Mouse (Mus musculus) myocyte (in vitro differentiated cells): ENCODE data around the gene Cd1d1. TPM values are rescaled to one million over a fixed set of nuclear protein-coding genes. Genes with fewer than 3 reads are reported as not detected.
"Not testable (repeated sequence)": the region's sequence is repeated elsewhere in the genome, so short reads cannot be mapped to it uniquely, and the experiment has no call there.

Experiments
- H3K27me3 ChIP-seq: one replicate; pipeline ENCODE4 v1.6.1; 2011; ENCODE audit not compliant: control insufficient read depth, insufficient read depth, insufficient read length
- H3K36me3 ChIP-seq: one replicate; pipeline ENCODE4 v1.6.1; 2011; ENCODE audit not compliant: control insufficient read depth, insufficient read depth
- H3K4me2 ChIP-seq: one replicate; pipeline ENCODE4 v1.6.1; 2011; ENCODE audit warnings: low read depth, control low read depth
- H3K4me3 ChIP-seq: one replicate; pipeline ENCODE4 v1.5.1; 2011; ENCODE audit warnings: mild to moderate bottlenecking, control low read depth, moderate library complexity
- H3K79me2 ChIP-seq: one replicate; pipeline ENCODE4 v1.6.1; 2011; ENCODE audit not compliant: control insufficient read depth, insufficient read depth
- H3ac ChIP-seq: one replicate; pipeline ENCODE4 v1.6.1; 2011; ENCODE audit not compliant: control insufficient read depth, insufficient read length
- CEBPB ChIP-seq: IDR thresholded peaks from 2 replicates; pipeline ENCODE4 v1.6.1; 2011; ENCODE audit warnings: mild to moderate bottlenecking, moderate library complexity; ENCODE audit not compliant: poor library complexity, insufficient read depth, severe bottlenecking
- E2F4 ChIP-seq: IDR thresholded peaks from one replicate; pipeline ENCODE4 v1.6.1; 2011; ENCODE audit warnings: mild to moderate bottlenecking, control low read depth, moderate library complexity; ENCODE audit not compliant: insufficient read depth
- MAX ChIP-seq: IDR thresholded peaks from one replicate; pipeline ENCODE4 v1.6.1; 2011; ENCODE audit warnings: low read depth, mild to moderate bottlenecking, control low read depth
- MYOD1 ChIP-seq, 3 experiments: IDR thresholded peaks; one replicate each; pipeline ENCODE4 v1.6.1; 2011; ENCODE audit warnings: control low read depth in 2 of 3, low read depth in 2 of 3, mild to moderate bottlenecking in 2 of 3, moderate library complexity in 1 of 3; ENCODE audit not compliant: insufficient read length in 2 of 3, control insufficient read depth in 1 of 3
- MYOG ChIP-seq, 3 experiments: IDR thresholded peaks; one replicate each; pipeline ENCODE4 v1.6.1; 2011; ENCODE audit warnings: control low read depth in 2 of 3, low read depth in 2 of 3, mild to moderate bottlenecking in 2 of 3; ENCODE audit not compliant: insufficient read length in 2 of 3, control insufficient read depth in 1 of 3, insufficient read depth in 1 of 3
- POLR2A ChIP-seq: IDR thresholded peaks from one replicate; pipeline ENCODE4 v1.6.1; 2011; ENCODE audit warnings: low read depth, mild to moderate bottlenecking, control low read depth, moderate library complexity; ENCODE audit not compliant: insufficient read length
- POLR2AphosphoS2 ChIP-seq: IDR thresholded peaks from one replicate; pipeline ENCODE4 v1.6.1; 2011; ENCODE audit warnings: low read depth, control low read depth; ENCODE audit not compliant: insufficient read length
- REST ChIP-seq: IDR thresholded peaks from one replicate; pipeline ENCODE4 v1.6.1; 2011; ENCODE audit warnings: mild to moderate bottlenecking, control low read depth, moderate library complexity; ENCODE audit not compliant: insufficient read depth, insufficient read length
- SRF ChIP-seq: IDR thresholded peaks from one replicate; pipeline ENCODE4 v1.6.1; 2011; ENCODE audit warnings: low read depth; ENCODE audit not compliant: control insufficient read depth, insufficient read length
- TCF12 ChIP-seq: IDR thresholded peaks from one replicate; pipeline ENCODE4 v1.6.1; 2011; ENCODE audit warnings: mild to moderate bottlenecking, control low read depth; ENCODE audit not compliant: poor library complexity, insufficient read depth, severe bottlenecking
- TCF3 ChIP-seq: IDR thresholded peaks from one replicate; pipeline ENCODE4 v1.6.1; 2011; ENCODE audit warnings: low read depth, control low read depth; ENCODE audit not compliant: insufficient read length
- USF1 ChIP-seq: IDR thresholded peaks from one replicate; pipeline ENCODE4 v1.6.1; 2011; ENCODE audit warnings: low read depth, mild to moderate bottlenecking, control low read depth, moderate library complexity
- polyA plus RNA-seq: library from polyadenylated mRNA; unstranded; fragments of >200 nt; fragmentation: generic; extraction: Trizol; gene quantifications from one replicate; pipeline ENCODE4 v1.2.1, GENCODE M21; 2012; ENCODE audit warnings: missing spikeins

Gene Cd1d1
- polyA plus RNA-seq, 1 experiment = 0.38 TPM

DNA sequence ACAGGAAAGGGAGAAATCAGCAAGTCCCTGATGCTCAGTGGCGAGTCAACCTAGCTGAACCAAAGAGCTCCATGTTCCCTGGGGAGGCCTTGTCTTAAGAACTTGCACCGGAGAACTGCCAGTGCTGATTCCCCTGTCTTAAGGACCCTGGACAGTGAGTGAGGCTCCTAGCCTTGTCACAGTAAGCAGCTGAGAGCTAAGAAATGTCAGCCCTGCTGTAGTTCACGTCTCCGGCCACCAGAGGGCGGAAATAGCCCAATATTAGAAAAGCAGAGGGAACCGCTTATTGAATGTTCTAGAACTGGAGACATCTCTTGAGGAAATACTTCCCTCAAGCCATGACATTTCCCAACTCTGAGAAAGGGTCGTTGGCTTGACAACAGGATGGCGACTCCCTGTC, 34.1 kb upstream of the Cd1d1 start:
- TF ChIP-seq MAX (no peak), MYOD1 (IDR thresholded peaks at IDR 0.05; ENCODE audit: control insufficient read depth in 1 of 3, insufficient read length in 2 of 3, low read depth in 2 of 3) (no peak), REST (no peak), TCF3 (no peak)
- Histone ChIP-seq H3K36me3 (no peaks in the 10 kb centered on the region), H3K79me2 (no peaks in the 10 kb centered on the region), H3K4me2 (no peak overlapping the region), H3K27me3 (peaks cover 14% of the 10 kb centered on the region), H3K4me3 (no peak overlapping the region), H3ac (no peak overlapping the region)

DNA sequence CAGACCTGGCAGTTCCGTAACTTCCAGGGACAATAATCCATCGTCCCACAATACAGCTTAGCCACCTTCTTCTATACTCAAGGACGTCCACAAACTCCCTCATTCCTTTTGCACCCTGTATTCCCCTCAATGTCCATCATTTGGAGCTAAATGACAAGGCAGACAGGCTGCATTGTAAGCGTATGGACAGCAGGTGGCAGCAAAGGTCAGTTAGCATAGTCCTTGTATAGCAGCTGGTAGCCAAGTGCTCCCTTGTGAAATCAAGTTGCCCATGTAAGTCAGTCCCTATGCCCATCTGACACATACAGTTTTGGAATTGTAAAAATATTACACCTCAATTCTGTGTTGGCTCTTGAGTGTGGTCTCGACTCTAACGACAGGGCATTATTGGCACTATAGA, 31.6 kb upstream of the Cd1d1 start:
- H3K4me3 ChIP-seq = no peak overlapping the region
- TF ChIP-seq TCF3 (no peak), MYOD1 (IDR thresholded peaks at IDR 0.05; ENCODE audit: control insufficient read depth in 1 of 3, insufficient read length in 2 of 3, low read depth in 2 of 3) (no peak)
- H3ac ChIP-seq = no peak overlapping the region
- peaks cover 9% of the 10 kb centered on the region for H3K27me3 ChIP-seq
- no peaks in the 10 kb centered on the region for H3K36me3 ChIP-seq
- no peaks in the 10 kb centered on the region for H3K79me2 ChIP-seq
- no peak overlapping the region for H3K4me2 ChIP-seq

DNA sequence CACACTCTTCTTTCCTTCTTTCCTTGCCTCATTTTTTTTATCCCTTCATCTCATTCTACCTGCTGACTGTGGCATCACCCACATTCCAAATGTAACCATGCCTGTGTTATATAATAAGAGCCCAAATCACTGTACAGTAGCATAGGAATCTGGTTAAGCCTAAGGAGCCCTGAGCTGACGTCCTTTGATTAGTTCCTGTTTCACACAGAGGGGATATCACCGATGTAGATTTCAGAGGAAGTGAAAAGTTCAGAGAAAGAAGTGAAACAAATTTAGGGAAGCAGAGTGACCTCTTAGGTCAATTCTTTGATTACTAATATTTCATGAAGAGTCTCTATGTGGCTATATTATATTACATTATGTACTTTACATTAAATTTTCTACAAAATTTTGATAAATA, 18.5 kb upstream of the Cd1d1 start:
- Histone ChIP-seq H3K4me2 (no peak overlapping the region), H3K4me3 (no peak overlapping the region), H3K79me2 (no peaks in the 10 kb centered on the region), H3K36me3 (no peaks in the 10 kb centered on the region), H3ac (no peak overlapping the region), H3K27me3 (peaks cover 11% of the 10 kb centered on the region)
- TF ChIP-seq MAX = no peak
- no peak for TF ChIP-seq TCF3
- no peak for TF ChIP-seq POLR2AphosphoS2
- TF ChIP-seq USF1 = no peak
- TF ChIP-seq MYOG (IDR thresholded peaks at IDR 0.05; ENCODE audit: control insufficient read depth in 1 of 3, insufficient read depth in 1 of 3, insufficient read length in 2 of 3, low read depth in 2 of 3) = no peak
- TF ChIP-seq E2F4 = no peak
- TF ChIP-seq MYOD1 (IDR thresholded peaks at IDR 0.05; ENCODE audit: control insufficient read depth in 1 of 3, insufficient read length in 2 of 3, low read depth in 2 of 3) = no peak
- TF ChIP-seq POLR2A = no peak
- no peak for TF ChIP-seq SRF
- TF ChIP-seq CEBPB = no peak
- TF ChIP-seq REST = no peak
- no peak for TF ChIP-seq TCF12

DNA sequence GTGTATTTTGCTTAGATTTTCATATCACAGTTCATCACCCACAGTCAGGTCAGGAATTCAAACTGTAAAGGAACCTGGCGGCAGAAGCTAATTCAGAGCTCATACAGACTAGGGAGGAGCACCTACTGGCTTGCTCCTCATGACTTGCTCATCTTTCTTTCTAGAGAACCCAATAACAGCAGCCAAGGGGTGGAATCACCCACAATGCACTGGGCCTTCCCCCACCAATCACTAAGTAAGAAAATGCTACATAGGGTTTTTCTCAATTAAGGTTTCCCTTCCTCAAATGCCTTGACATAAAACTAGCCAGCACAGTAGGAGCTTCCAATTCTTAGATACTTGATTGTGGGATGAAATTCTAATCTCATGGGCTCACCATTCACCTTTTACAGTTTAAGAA, 17.8 kb upstream of the Cd1d1 start:
- H3K4me2 ChIP-seq = no peak overlapping the region
- H3K36me3 ChIP-seq = no peaks in the 10 kb centered on the region
- no peak overlapping the region for H3ac ChIP-seq
- no peaks in the 10 kb centered on the region for H3K79me2 ChIP-seq
- H3K27me3 ChIP-seq = peaks cover 11% of the 10 kb centered on the region
- TF ChIP-seq POLR2A = no peak
- no peak for TF ChIP-seq REST
- TF ChIP-seq MAX = no peak
- TF ChIP-seq CEBPB = no peak
- no peak for TF ChIP-seq MYOG (IDR thresholded peaks at IDR 0.05; ENCODE audit: control insufficient read depth in 1 of 3, insufficient read depth in 1 of 3, insufficient read length in 2 of 3, low read depth in 2 of 3)
- TF ChIP-seq SRF = no peak
- TF ChIP-seq POLR2AphosphoS2 = no peak
- TF ChIP-seq TCF3 = no peak
- TF ChIP-seq USF1 = no peak
- no peak for TF ChIP-seq MYOD1 (IDR thresholded peaks at IDR 0.05; ENCODE audit: control insufficient read depth in 1 of 3, insufficient read length in 2 of 3, low read depth in 2 of 3)
- TF ChIP-seq E2F4 = no peak
- TF ChIP-seq TCF12 = no peak
- H3K4me3 ChIP-seq = no peak overlapping the region

DNA sequence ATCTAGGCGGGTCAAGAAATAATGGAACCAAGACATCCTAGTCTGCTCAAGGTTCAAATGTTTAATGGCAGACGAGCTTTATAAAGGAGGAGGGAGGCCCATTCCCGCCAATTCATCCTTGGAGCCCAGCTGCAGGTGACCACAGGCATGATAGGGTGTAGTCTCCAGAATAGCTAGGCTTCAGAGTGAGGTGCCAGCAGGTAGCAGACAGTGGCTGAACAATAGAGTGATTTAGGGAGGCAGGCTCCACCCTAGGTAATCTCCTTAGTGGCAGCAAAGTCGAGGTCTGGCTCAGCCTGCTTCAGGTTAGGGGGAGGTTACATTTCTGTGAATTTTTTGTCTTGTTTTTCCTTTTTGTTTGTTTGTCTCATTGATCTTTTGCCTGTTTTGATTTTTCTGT, 16.7 kb upstream of the Cd1d1 start:
- Histone ChIP-seq H3K36me3 (no peaks in the 10 kb centered on the region), H3K4me3 (no peak overlapping the region), H3ac (no peak overlapping the region), H3K27me3 (peaks cover 11% of the 10 kb centered on the region), H3K4me2 (no peak overlapping the region), H3K79me2 (no peaks in the 10 kb centered on the region)
- TF ChIP-seq E2F4 = no peak
- no peak for TF ChIP-seq TCF12
- TF ChIP-seq MAX = no peak
- no peak for TF ChIP-seq REST
- TF ChIP-seq POLR2AphosphoS2 = no peak
- TF ChIP-seq POLR2A = no peak
- no peak for TF ChIP-seq MYOD1 (IDR thresholded peaks at IDR 0.05; ENCODE audit: control insufficient read depth in 1 of 3, insufficient read length in 2 of 3, low read depth in 2 of 3)
- no peak for TF ChIP-seq USF1
- no peak for TF ChIP-seq SRF
- no peak for TF ChIP-seq TCF3

DNA sequence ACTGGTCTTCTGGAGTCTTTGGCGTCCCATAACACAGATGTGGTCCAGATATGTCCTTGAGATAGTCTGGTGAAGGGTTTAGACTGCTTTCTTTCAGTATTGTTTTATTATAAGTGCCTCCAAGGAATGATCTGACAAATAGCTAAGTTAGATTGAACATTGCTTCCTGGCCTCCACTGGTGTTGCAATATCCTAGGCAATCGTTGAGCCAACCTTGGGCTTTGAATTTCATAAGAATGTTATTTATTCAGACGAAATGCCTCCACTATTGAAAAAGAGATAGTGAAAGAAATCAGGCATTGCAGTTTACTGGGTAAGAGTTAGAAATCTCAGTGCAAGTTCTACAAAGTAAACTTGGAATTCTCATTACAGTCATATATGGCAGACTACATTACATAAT, 13.2 kb upstream of the Cd1d1 start:
- H3K4me3 ChIP-seq, H3K79me2 ChIP-seq, H3K4me2 ChIP-seq, H3K36me3 ChIP-seq, H3ac ChIP-seq: not testable (repeated sequence)
- peaks cover 11% of the 10 kb centered on the region for H3K27me3 ChIP-seq

DNA sequence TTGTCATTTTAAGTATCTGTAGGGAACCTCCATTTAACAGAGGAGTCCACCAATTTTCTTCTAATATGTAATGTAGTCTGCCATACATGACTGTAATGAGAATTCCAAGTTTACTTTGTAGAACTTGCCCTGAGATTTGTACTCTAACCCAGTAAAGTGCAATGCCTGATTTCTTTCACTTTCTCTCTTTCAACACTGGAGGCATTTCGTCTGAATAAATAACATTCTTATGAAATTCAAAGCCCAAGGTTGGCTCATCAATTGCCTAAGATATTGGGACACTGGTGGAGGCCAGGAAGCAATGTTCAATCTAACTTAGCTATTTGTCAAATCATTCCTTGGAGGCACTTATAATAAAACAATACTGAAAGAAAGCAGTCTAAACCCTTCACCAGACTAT, 9.0 kb upstream of the Cd1d1 start:
- not testable (repeated sequence) for H3K4me3 ChIP-seq, H3ac ChIP-seq, H3K4me2 ChIP-seq, H3K36me3 ChIP-seq, H3K27me3 ChIP-seq, H3K79me2 ChIP-seq
